ENCODE assay signal across 20 mouse cellular contexts in the genomic region with DNA sequence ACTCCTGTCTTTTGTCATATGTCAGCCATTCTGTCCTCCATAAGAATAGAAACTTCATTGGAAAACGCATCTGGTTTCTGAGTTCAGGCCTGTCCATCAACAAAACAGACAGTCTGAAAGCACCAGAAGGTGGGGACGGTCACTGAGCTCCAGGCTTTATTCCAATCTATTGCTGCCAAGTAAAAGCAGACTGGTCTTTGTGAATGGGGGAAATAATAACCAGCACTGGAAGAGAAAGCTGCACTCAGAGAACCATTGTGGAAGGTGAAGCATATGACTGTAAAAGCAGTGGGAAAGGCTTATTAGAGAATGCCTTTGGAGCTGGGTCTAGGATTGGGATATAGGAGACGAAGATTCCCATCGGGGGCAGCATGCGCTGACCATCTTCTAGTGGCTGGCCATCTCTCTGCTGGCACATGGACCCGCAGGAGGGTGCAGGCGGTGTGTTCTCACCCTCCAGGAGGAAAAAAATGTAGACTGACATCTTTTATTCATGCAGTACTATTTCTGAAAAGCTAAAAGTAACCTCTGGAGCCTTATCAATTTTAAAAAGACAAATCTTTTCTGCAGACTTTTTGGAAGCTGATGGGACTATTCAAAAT.
DNase-seq lines count a peak whose midpoint lies in the region; ATAC-seq and TF ChIP-seq lines count a peak whose summit lies in the region.
"Had no signal": no experiment of that assay in that cellular context is flagged by ENCODE, and none has a peak within 500 bp of the region (broad histone marks: within the 10 kb centered on the region; RNA-seq: fewer than 3 reads in every experiment).

No protein-coding gene starts in this region.

- no peak overlapping the region for H3K4me2 ChIP-seq in forebrain, embryonic 14.5 days (ENCODE audit: low read length)
- H3K4me2 ChIP-seq in forebrain, embryonic 12.5 days: no peak overlapping the region
- H3K4me2 ChIP-seq in midbrain, embryonic 14.5 days (ENCODE audit: low read length): no peak overlapping the region
- H3K4me2 ChIP-seq in midbrain, embryonic 11.5 days: no peak overlapping the region
- H3K4me2 ChIP-seq in forebrain, postnatal 0 days (ENCODE audit: low read depth): no peak overlapping the region
- H3K4me2 ChIP-seq: embryonic facial prominence, embryonic 15.5 days; hindbrain, embryonic 15.5 days; liver, embryonic 11.5 days; midbrain, embryonic 13.5 days had no signal

- H3K9me3 ChIP-seq in forebrain, embryonic 14.5 days (replicated peaks; ENCODE audit: control insufficient read depth, low read length): no peaks in the 10 kb centered on the region
- no peaks in the 10 kb centered on the region for H3K9me3 ChIP-seq in forebrain, embryonic 12.5 days
- H3K9me3 ChIP-seq in midbrain, embryonic 14.5 days (ENCODE audit: control insufficient read depth, low read length): no peaks in the 10 kb centered on the region
- no peaks in the 10 kb centered on the region for H3K9me3 ChIP-seq in midbrain, embryonic 11.5 days (ENCODE audit: control insufficient read depth, low read length)
- no peaks in the 10 kb centered on the region for H3K9me3 ChIP-seq in forebrain, postnatal 0 days (ENCODE audit: low read length)
- H3K9me3 ChIP-seq: embryonic facial prominence, embryonic 15.5 days; hindbrain, embryonic 15.5 days; limb, embryonic 10.5 days; midbrain, embryonic 13.5 days had no signal

- no peak overlapping the region for H3K27ac ChIP-seq in forebrain, embryonic 14.5 days (ENCODE audit: low read depth, low read length)
- H3K27ac ChIP-seq in forebrain, embryonic 12.5 days: no peak overlapping the region
- no peak overlapping the region for H3K27ac ChIP-seq in midbrain, embryonic 14.5 days (replicated peaks; ENCODE audit: low read depth, low read length)
- no peak overlapping the region for H3K27ac ChIP-seq in midbrain, embryonic 11.5 days (ENCODE audit: low read depth, low read length)
- H3K27ac ChIP-seq in forebrain, postnatal 0 days (ENCODE audit: low read depth, low read length): 0 out of 2 replicates have a peak overlapping the region, but pooled peaks have one; percentile 10
- H3K27ac ChIP-seq: embryonic facial prominence, embryonic 15.5 days; hindbrain, embryonic 15.5 days; kidney, postnatal 0 days; limb, embryonic 10.5 days; midbrain, embryonic 13.5 days had no signal

- no peak overlapping the region for H3K9ac ChIP-seq in forebrain, embryonic 14.5 days (ENCODE audit: low read length)
- no peak overlapping the region for H3K9ac ChIP-seq in forebrain, embryonic 12.5 days
- no peak overlapping the region for H3K9ac ChIP-seq in midbrain, embryonic 14.5 days (replicated peaks; ENCODE audit: low read length)
- no peak overlapping the region for H3K9ac ChIP-seq in midbrain, embryonic 11.5 days (ENCODE audit: low read length)
- no peak overlapping the region for H3K9ac ChIP-seq in forebrain, postnatal 0 days
- H3K9ac ChIP-seq: embryonic facial prominence, embryonic 15.5 days; hindbrain, embryonic 15.5 days; midbrain, embryonic 13.5 days had no signal

- H3K27me3 ChIP-seq in forebrain, embryonic 14.5 days (replicated peaks; ENCODE audit: control insufficient read depth, insufficient read depth, low read length): no peaks in the 10 kb centered on the region
- H3K27me3 ChIP-seq in forebrain, embryonic 12.5 days: no peaks in the 10 kb centered on the region
- H3K27me3 ChIP-seq in midbrain, embryonic 14.5 days (ENCODE audit: control insufficient read depth, insufficient read depth, low read length): no peaks in the 10 kb centered on the region
- no peaks in the 10 kb centered on the region for H3K27me3 ChIP-seq in midbrain, embryonic 11.5 days (ENCODE audit: control insufficient read depth, insufficient read depth, low read length)
- no peaks in the 10 kb centered on the region for H3K27me3 ChIP-seq in forebrain, postnatal 0 days (ENCODE audit: insufficient read depth, low read length)
- H3K27me3 ChIP-seq: embryonic facial prominence, embryonic 15.5 days; hindbrain, embryonic 15.5 days; midbrain, embryonic 13.5 days; Patski had no signal

- no peak for TF ChIP-seq CTCF in forebrain, postnatal 0 days (IDR thresholded peaks at IDR 0.05; ENCODE audit: low read depth)

- ATAC-seq in forebrain, embryonic 14.5 days: peak; percentile 52; the same call in 1 of the 2 replicates
- ATAC-seq in forebrain, embryonic 12.5 days (ENCODE audit: low FRiP score): no peak
- ATAC-seq in midbrain, embryonic 14.5 days (ENCODE audit: low FRiP score, low TSS enrichment): no peak
- no peak for ATAC-seq in midbrain, embryonic 11.5 days (ENCODE audit: low FRiP score)
- peak; percentile 80 for ATAC-seq in forebrain, postnatal 0 days
- ATAC-seq: activated CD4-positive, CD25-positive, alpha-beta regulatory T cell, adult 4 months; intestine, postnatal 0 days; midbrain, embryonic 13.5 days; Patski had no signal

- H3K4me3 ChIP-seq in forebrain, embryonic 14.5 days (ENCODE audit: low read depth, low read length): no peak overlapping the region
- no peak overlapping the region for H3K4me3 ChIP-seq in forebrain, embryonic 12.5 days (replicated peaks)
- H3K4me3 ChIP-seq in midbrain, embryonic 14.5 days (replicated peaks; ENCODE audit: low read depth, low read length): no peak overlapping the region
- no peak overlapping the region for H3K4me3 ChIP-seq in midbrain, embryonic 11.5 days (ENCODE audit: low read depth, low read length)
- H3K4me3 ChIP-seq in forebrain, postnatal 0 days (ENCODE audit: low read depth, low read length): no peak overlapping the region
- H3K4me3 ChIP-seq: embryonic facial prominence, embryonic 15.5 days; hindbrain, embryonic 15.5 days; limb, embryonic 10.5 days; midbrain, embryonic 13.5 days had no signal

- peak; percentile 53 for DNase-seq in forebrain, embryonic 14.5 days (ENCODE audit: low spot score)
- peak; percentile 1 for DNase-seq in midbrain, embryonic 14.5 days
- DNase-seq in midbrain, embryonic 11.5 days (ENCODE audit: low spot score, missing footprints): no peak
- DNase-seq in forebrain, postnatal 0 days: peak; percentile 71
- peak; percentile 2 to 11 for DNase-seq in layer of hippocampus, postnatal 36 days
- DNase-seq in adrenal gland, adult 2 months: no peak
- DNase-seq: adrenal gland, postnatal 25 days; gastrocnemius, postnatal 25 days; lung, adult 2 months; lung, postnatal 4 days had no signal

- H3K4me1 ChIP-seq in forebrain, embryonic 14.5 days (ENCODE audit: control insufficient read depth, insufficient read depth, low read length): peaks cover 4% of the 10 kb centered on the region; the same call in 1 of the 2 replicates
- no peaks in the 10 kb centered on the region for H3K4me1 ChIP-seq in forebrain, embryonic 12.5 days
- no peaks in the 10 kb centered on the region for H3K4me1 ChIP-seq in midbrain, embryonic 14.5 days (ENCODE audit: control insufficient read depth, insufficient read depth, low read length)
- H3K4me1 ChIP-seq in midbrain, embryonic 11.5 days (ENCODE audit: control insufficient read depth, insufficient read depth, low read length): no peaks in the 10 kb centered on the region
- H3K4me1 ChIP-seq in forebrain, postnatal 0 days (ENCODE audit: insufficient read depth): no peaks in the 10 kb centered on the region
- H3K4me1 ChIP-seq: embryonic facial prominence, embryonic 15.5 days; hindbrain, embryonic 15.5 days; limb, embryonic 10.5 days; midbrain, embryonic 13.5 days had no signal

- H3K36me3 ChIP-seq in forebrain, embryonic 14.5 days (ENCODE audit: control insufficient read depth, insufficient read depth, low read length): no peaks in the 10 kb centered on the region
- no peaks in the 10 kb centered on the region for H3K36me3 ChIP-seq in forebrain, embryonic 12.5 days (replicated peaks)
- no peaks in the 10 kb centered on the region for H3K36me3 ChIP-seq in midbrain, embryonic 14.5 days (ENCODE audit: control insufficient read depth, insufficient read depth, low read length)
- no peaks in the 10 kb centered on the region for H3K36me3 ChIP-seq in midbrain, embryonic 11.5 days (ENCODE audit: control insufficient read depth, insufficient read depth, low read length)
- H3K36me3 ChIP-seq in forebrain, postnatal 0 days (ENCODE audit: insufficient read depth): no peaks in the 10 kb centered on the region
- H3K36me3 ChIP-seq: embryonic facial prominence, embryonic 15.5 days; hindbrain, embryonic 15.5 days; limb, embryonic 10.5 days; midbrain, embryonic 13.5 days had no signal

- WGBS in forebrain, embryonic 14.5 days: 55% methylated on average over 7 of the region's 7 CpGs
- WGBS in forebrain, embryonic 12.5 days: 61% methylated on average over 7 of the region's 7 CpGs
- 63% methylated on average over 7 of the region's 7 CpGs for WGBS in midbrain, embryonic 14.5 days
- 82% methylated on average over 7 of the region's 7 CpGs for WGBS in midbrain, embryonic 11.5 days
- WGBS in forebrain, postnatal 0 days: 30% methylated on average over 7 of the region's 7 CpGs

Comparison
In these comparisons a context has a peak if more than half of its experiments do, and no peak if none do; other contexts are left out.
1. ATAC-seq: peak in forebrain, embryonic 14.5 days (single experiment) and forebrain, postnatal 0 days (single experiment); none in forebrain, embryonic 12.5 days (single experiment), midbrain, embryonic 14.5 days (single experiment) and midbrain, embryonic 11.5 days (single experiment).
2. DNase-seq: peak in forebrain, embryonic 14.5 days (single experiment), midbrain, embryonic 14.5 days (single experiment), forebrain, postnatal 0 days (single experiment) and layer of hippocampus, postnatal 36 days (2 of 2); none in midbrain, embryonic 11.5 days (single experiment) and adrenal gland, adult 2 months (single experiment).